Mouse (Mus musculus): ENCODE measurements around the gene Slc5a11.

DNA sequence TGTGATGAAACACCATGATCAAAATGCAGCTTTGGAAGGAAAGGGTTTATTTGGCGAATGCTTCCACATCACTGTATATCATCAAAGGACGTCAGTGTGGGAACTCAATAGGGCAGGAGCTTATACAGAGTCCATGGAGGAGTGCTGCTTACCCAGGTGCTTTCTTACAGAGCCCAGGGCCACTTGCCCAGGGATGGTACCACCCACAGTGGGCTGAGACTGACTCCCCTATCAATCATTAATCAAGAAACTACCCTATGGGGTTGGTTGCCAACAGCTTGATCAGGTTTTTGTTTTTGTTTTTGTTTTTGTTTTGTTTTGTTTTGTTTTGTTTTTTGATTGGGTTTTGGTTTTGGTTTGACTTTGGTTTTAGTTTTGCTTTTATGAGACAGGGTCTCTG lies 47.1 kb upstream of the Slc5a11 start:
- TF ChIP-seq POLR2A (IDR thresholded peaks at IDR 0.05; ENCODE audit: insufficient read depth, low read depth, low read length) (no peak), CTCF (IDR thresholded peaks at IDR 0.05; ENCODE audit: insufficient read depth, low read depth, low read length) (no peak)

All from olfactory bulb, adult 2 months (tissue).